Mouse (Mus musculus) brain, adult 10 weeks (tissue): ENCODE results near the gene Pla2g4e. TPM values are rescaled to one million over a fixed set of nuclear protein-coding genes. Genes with fewer than 3 reads are reported as not detected.

Experiments
- polyA plus RNA-seq: library from polyadenylated mRNA; stranded (reverse); fragments of 350-450 nt; fragmentation: Illumina TruSeq; extraction: RNeasy Lipid Tissue Mini Kit (QIAGEN cat#74804); gene quantifications from one replicate; pipeline ENCODE4 v1.2.3, GENCODE M21; 2015; ENCODE audit warnings: low read depth, low replicate concordance

The Pla2g4e gene
- 4.3 TPM for polyA plus RNA-seq

DNA sequence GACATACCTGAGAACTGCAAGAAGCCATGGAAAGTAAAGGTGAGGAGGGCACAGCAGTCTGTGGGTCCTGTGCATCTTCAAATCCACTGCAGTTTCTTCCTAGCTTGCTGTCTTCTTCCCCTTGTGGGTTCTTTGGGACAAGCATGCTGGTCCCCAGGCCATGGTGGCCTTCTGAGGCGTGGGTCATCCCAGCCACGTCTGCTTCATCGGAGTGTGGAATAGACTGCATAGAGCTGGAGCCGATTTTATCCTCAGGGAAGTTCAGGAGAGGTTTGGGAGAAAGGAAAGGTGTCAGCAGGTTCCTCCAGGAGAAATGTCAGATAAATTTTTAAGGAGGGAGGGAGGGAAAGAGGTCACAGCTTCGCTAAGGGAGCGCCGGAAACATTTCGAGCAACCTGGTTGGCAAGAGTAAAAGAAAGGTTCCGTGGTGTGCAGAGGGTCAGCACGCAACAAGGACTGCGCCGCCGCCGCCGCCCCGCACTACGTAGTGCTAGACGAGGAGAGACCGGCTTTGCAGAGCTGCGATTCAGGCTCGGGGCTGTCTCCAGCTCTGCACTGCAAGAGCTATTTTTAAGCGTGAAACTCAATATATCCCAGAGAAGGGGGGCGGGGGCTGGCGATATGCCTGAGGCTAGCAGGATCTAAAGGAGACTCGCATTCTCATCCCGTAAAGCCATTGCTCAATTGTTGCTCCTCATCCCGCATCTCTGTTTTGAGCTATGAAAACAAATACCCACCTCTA, at the start of gene Pla2g4e:
Gene Pla2g4e, minus strand, starts transcription at position 657 of the 742 bp plus-strand sequence.

DNA sequence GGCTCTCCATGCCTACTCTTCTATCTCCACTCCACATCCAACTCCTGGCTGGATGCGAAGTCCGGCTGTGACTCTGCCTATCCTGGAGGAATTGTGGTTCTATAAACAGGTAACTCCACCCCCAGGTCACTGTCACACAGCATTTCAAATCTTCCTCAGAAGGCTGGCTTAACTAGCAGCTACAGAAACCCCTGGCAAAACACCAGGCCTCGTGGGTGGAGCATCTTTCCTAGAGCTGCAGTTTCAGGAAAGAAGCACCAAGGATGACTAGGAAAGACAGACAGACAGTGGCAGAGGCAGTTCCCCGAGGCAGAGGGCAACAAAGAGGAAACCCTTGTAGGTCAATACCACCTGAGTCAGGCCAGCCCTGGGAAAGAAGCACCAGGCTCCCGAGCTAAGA, 43.9 kb upstream of the Pla2g4e start, which contains the start of gene Pla2g4d:
Gene Pla2g4d, minus strand, starts transcription at position 203 of the 400 bp plus-strand sequence.

DNA sequence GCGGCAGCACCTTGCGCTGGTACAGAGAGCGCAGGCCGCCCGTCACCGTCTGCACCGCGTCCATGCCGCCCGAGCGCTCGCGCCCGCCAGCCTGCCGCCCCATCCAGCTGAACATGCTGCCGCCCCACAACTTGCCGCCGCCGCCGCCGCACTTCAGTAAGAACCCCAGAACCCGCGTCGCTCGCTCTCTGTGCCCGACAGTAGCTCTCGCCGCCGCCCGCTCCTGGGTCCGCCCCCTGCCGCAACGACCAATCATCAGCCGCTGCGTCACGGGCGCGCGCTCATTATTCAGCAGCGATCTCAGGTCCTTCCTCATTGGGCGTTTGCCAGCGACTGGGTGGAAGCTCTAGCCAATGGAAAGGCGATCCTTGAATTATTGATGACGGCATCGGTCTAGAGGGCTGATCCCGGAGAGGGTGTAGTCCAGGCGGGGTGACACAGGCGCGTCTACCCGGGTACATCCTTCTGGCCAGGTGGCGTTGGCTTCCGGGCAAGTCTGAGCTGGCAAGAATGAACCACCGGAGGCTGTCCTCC, 90.7 kb downstream of the Pla2g4e start, which contains the start of gene Ehd4:
Gene Ehd4, minus strand, starts transcription at position 246 of the 534 bp plus-strand sequence.

Other genes with a start within 250 kb of the Pla2g4e start
- 4.2 TPM for gene Jmjd7, start 217.9 kb downstream of the Pla2g4e start, polyA plus RNA-seq
- 1.7 TPM for gene Gm28042, start 217.8 kb downstream of the Pla2g4e start, polyA plus RNA-seq
- 3.0 TPM for gene Pla2g4b, start 211.9 kb downstream of the Pla2g4e start, polyA plus RNA-seq
- gene Ehd4, start 90.7 kb downstream of the Pla2g4e start, polyA plus RNA-seq, result 10.2 TPM
- gene Pla2g4d, start 43.9 kb upstream of the Pla2g4e start, polyA plus RNA-seq, result not detected
- gene Pla2g4f, start 68.8 kb upstream of the Pla2g4e start, polyA plus RNA-seq, result not detected
- 44.6 TPM for gene Vps39, start 107.8 kb upstream of the Pla2g4e start, polyA plus RNA-seq
- gene Ganc, start 158.6 kb upstream of the Pla2g4e start, polyA plus RNA-seq, result 7.4 TPM
- 29.8 TPM for gene Tmem87a, start 158.8 kb upstream of the Pla2g4e start, polyA plus RNA-seq
- gene Capn3, start 210.7 kb upstream of the Pla2g4e start, polyA plus RNA-seq, result 4.4 TPM